Mouse (Mus musculus): ENCODE results near the gene 1700025G04Rik. TPM values are rescaled to one million over a fixed set of nuclear protein-coding genes. Genes with fewer than 3 reads are reported as not detected.

1700025G04Rik gene
- total RNA-seq, 2 experiments from 2014 or later = 56.4 to 60.5 TPM

- no peak for DNase-seq
- intact Hi-C loops (cut with DNase I) = no loop called here
Measured at GRCm38 (mm10) chr1:151973110-151973700, 116.7 kb downstream of the 1700025G04Rik start.

GRCm38 (mm10) chr1:151971581-151971980 lies 118.3 kb downstream of the 1700025G04Rik start:
- no peak for DNase-seq
- intact Hi-C loops (cut with DNase I) = no loop called here

- intact Hi-C loops (cut with DNase I) = no loop called here
- no peak for DNase-seq
Measured at GRCm38 (mm10) chr1:151968126-151968525, 121.8 kb downstream of the 1700025G04Rik start.

- no peak for DNase-seq
- intact Hi-C loops (cut with DNase I) = no loop called here
Measured at GRCm38 (mm10) chr1:151964811-151965210, 125.1 kb downstream of the 1700025G04Rik start.

GRCm38 (mm10) chr1:151963248-151963647 lies 126.7 kb downstream of the 1700025G04Rik start:
- intact Hi-C loops (cut with DNase I) = no loop called here
- no peak for DNase-seq

GRCm38 (mm10) chr1:151962078-151962477 lies 127.8 kb downstream of the 1700025G04Rik start:
- no peak for DNase-seq
- intact Hi-C loops (cut with DNase I) = no loop called here

- intact Hi-C loops (cut with DNase I) = no loop called here
- DNase-seq = peak; percentile 56 to 60
Measured at GRCm38 (mm10) chr1:151961204-151961603, 128.7 kb downstream of the 1700025G04Rik start.

- intact Hi-C loops (cut with DNase I) = no loop called here
- no peak for DNase-seq
Measured at GRCm38 (mm10) chr1:151959010-151959409, 130.9 kb downstream of the 1700025G04Rik start.

- no peak for DNase-seq
- intact Hi-C loops (cut with DNase I) = no loop called here
Measured at GRCm38 (mm10) chr1:151958442-151958841, 131.5 kb downstream of the 1700025G04Rik start.

GRCm38 (mm10) chr1:151957669-151958068 lies 132.3 kb downstream of the 1700025G04Rik start:
- no peak for DNase-seq
- intact Hi-C loops (cut with DNase I) = no loop called here

GRCm38 (mm10) chr1:151955866-151956265 lies 134.1 kb downstream of the 1700025G04Rik start:
- intact Hi-C loops (cut with DNase I) = no loop called here
- DNase-seq = no peak

GRCm38 (mm10) chr1:151953563-151953962 lies 136.4 kb downstream of the 1700025G04Rik start:
- intact Hi-C loops (cut with DNase I) = no loop called here
- DNase-seq = peak; percentile 89 to 92

GRCm38 (mm10) chr1:151948065-151948464 lies 141.9 kb downstream of the 1700025G04Rik start:
- DNase-seq = no peak
- intact Hi-C loops (cut with DNase I) = no loop called here

- no peak for DNase-seq
- intact Hi-C loops (cut with DNase I) = no loop called here
Measured at GRCm38 (mm10) chr1:151947571-151947970, 142.4 kb downstream of the 1700025G04Rik start.

GRCm38 (mm10) chr1:151944457-151945223 lies 145.3 kb downstream of the 1700025G04Rik start:
- intact Hi-C loops (cut with DNase I) = no loop called here
- no peak for DNase-seq

GRCm38 (mm10) chr1:151943681-151944237 lies 146.2 kb downstream of the 1700025G04Rik start:
- intact Hi-C loops (cut with DNase I) = no loop called here
- DNase-seq = no peak

- no peak for DNase-seq
- intact Hi-C loops (cut with DNase I) = no loop called here
Measured at GRCm38 (mm10) chr1:151942972-151943654, 146.8 kb downstream of the 1700025G04Rik start.

- intact Hi-C loops (cut with DNase I) = no loop called here
- no peak for DNase-seq
Measured at GRCm38 (mm10) chr1:151939987-151940386, 149.9 kb downstream of the 1700025G04Rik start.

- intact Hi-C loops (cut with DNase I) = no loop called here
- DNase-seq = no peak
Measured at GRCm38 (mm10) chr1:151939510-151939909, 150.4 kb downstream of the 1700025G04Rik start.

GRCm38 (mm10) chr1:151933605-151934004 lies 156.3 kb downstream of the 1700025G04Rik start:
- no peak for DNase-seq
- intact Hi-C loops (cut with DNase I) = no loop called here

- intact Hi-C loops (cut with DNase I) = no loop called here
- no peak for DNase-seq
Measured at GRCm38 (mm10) chr1:151926826-151927225, 163.1 kb downstream of the 1700025G04Rik start.

Measured in heart, postnatal 10 days (tissue).